Mouse (Mus musculus) MEL (cell line): ENCODE results near the gene Gm28053. TPM values are rescaled to one million over a fixed set of nuclear protein-coding genes. Genes with fewer than 3 reads are reported as not detected.

Source experiments
- DNase-seq: peaks from one replicate; pipeline ENCODE4 v3.0.0; 2011; ENCODE audit warnings: low read depth, low spot score
- H3K27ac ChIP-seq: 2 replicates; pipeline ENCODE4 v1.5.1; 2012; ENCODE audit warnings: low read depth, mild to moderate bottlenecking, control low read depth, low read length, moderate library complexity; ENCODE audit not compliant: control insufficient read depth
- H3K27me3 ChIP-seq, 2 experiments: fragments of 150-350 bp in 1 of 2; sonication (generic) in 1 of 2; 2 replicates each; pipeline ENCODE4 v1.6.1; 2012; ENCODE audit warnings: low read length in 2 of 2, mild to moderate bottlenecking in 2 of 2, improper control_type of control experiment in 1 of 2, moderate library complexity in 1 of 2; ENCODE audit not compliant: insufficient read depth in 2 of 2, control insufficient read depth in 1 of 2
- H3K36me3 ChIP-seq, 2 experiments: 2 replicates each; pipeline ENCODE4 v1.6.1; 2012 to 2014; ENCODE audit warnings: low read length in 2 of 2, improper control_type of control experiment in 1 of 2, inconsistent platforms in 1 of 2, mild to moderate bottlenecking in 1 of 2; ENCODE audit not compliant: insufficient read depth in 2 of 2, control insufficient read depth in 1 of 2
- H3K4me1 ChIP-seq, 2 experiments: fragments of 150-350 bp in 1 of 2; sonication (generic) in 1 of 2; 2 replicates each; pipeline ENCODE4 v1.6.1; 2012; ENCODE audit warnings: low read length in 2 of 2, improper control_type of control experiment in 1 of 2, mild to moderate bottlenecking in 1 of 2; ENCODE audit not compliant: insufficient read depth in 2 of 2, control insufficient read depth in 1 of 2
- H3K4me3 ChIP-seq, 2 experiments: fragments of 150-350 bp in 1 of 2; sonication (generic) in 1 of 2; 2 replicates each; pipeline ENCODE4 v1.5.1; 2012; ENCODE audit warnings: low read depth in 2 of 2, low read length in 2 of 2, mild to moderate bottlenecking in 2 of 2, moderate library complexity in 2 of 2, control low read depth in 1 of 2, improper control_type of control experiment in 1 of 2; ENCODE audit not compliant: control insufficient read depth in 1 of 2, insufficient read depth in 1 of 2
- H3K79me2 ChIP-seq: 2 replicates; pipeline ENCODE4 v1.6.1; 2012; ENCODE audit warnings: mild to moderate bottlenecking, low read length, moderate library complexity; ENCODE audit not compliant: control insufficient read depth, poor library complexity, insufficient read depth
- H3K9ac ChIP-seq: 2 replicates; pipeline ENCODE4 v1.6.1; 2012; ENCODE audit warnings: low read depth, mild to moderate bottlenecking, control low read depth, low read length, moderate library complexity; ENCODE audit not compliant: control insufficient read depth, poor library complexity, severe bottlenecking
- H3K9me3 ChIP-seq: fragments of 150-350 bp; sonication (generic); replicated peaks from 2 replicates; pipeline ENCODE4 v1.6.1; 2012; ENCODE audit warnings: mild to moderate bottlenecking, low read length, improper control_type of control experiment, moderate library complexity; ENCODE audit not compliant: insufficient read depth
- CHD2 ChIP-seq: IDR thresholded peaks from 2 replicates; pipeline ENCODE4 v1.6.1; 2011; ENCODE audit warnings: low read length, improper control_type of control experiment
- E2F4 ChIP-seq: IDR thresholded peaks from 2 replicates; pipeline ENCODE4 v1.6.1; 2011; ENCODE audit warnings: low read depth, low read length, improper control_type of control experiment, borderline replicate concordance
- ELF1 ChIP-seq: IDR thresholded peaks from 2 replicates; pipeline ENCODE4 v1.6.1; 2014; ENCODE audit warnings: low read depth, mild to moderate bottlenecking, inconsistent platforms, low read length, improper control_type of control experiment, moderate library complexity
- GATA1 ChIP-seq: IDR thresholded peaks from 2 replicates; pipeline ENCODE4 v1.6.1; 2011; ENCODE audit warnings: low read depth, low read length, improper control_type of control experiment
- KAT2A ChIP-seq: conservative IDR thresholded peaks from 2 replicates; pipeline ENCODE4 v1.6.1; 2012; ENCODE audit warnings: low read depth, low read length, improper control_type of control experiment, inconsistent platforms
- MEF2A ChIP-seq: IDR thresholded peaks from 2 replicates; pipeline ENCODE4 v1.6.1; 2014; ENCODE audit warnings: low read depth, mild to moderate bottlenecking, inconsistent platforms, low read length, improper control_type of control experiment; ENCODE audit not compliant: poor library complexity, insufficient replicate concordance, severe bottlenecking; ENCODE audit errors: extremely low read depth
- MXI1 ChIP-seq: IDR thresholded peaks from 2 replicates; pipeline ENCODE4 v1.6.1; 2011; ENCODE audit warnings: mild to moderate bottlenecking, low read depth, low read length, improper control_type of control experiment
- MYB ChIP-seq: IDR thresholded peaks from 2 replicates; pipeline ENCODE4 v1.6.1; 2011; ENCODE audit warnings: mild to moderate bottlenecking, low read depth, low read length, improper control_type of control experiment
- NELFE ChIP-seq: IDR thresholded peaks from 2 replicates; pipeline ENCODE4 v1.6.1; 2011; ENCODE audit warnings: low read depth, low read length, improper control_type of control experiment
- SMC3 ChIP-seq: IDR thresholded peaks from 2 replicates; pipeline ENCODE4 v1.6.1; 2011; ENCODE audit warnings: low read depth, low read length, improper control_type of control experiment
- TBP ChIP-seq: IDR thresholded peaks from 2 replicates; pipeline ENCODE4 v1.8.0; 2011; ENCODE audit warnings: low read depth, low read length, improper control_type of control experiment
- TCF12 ChIP-seq: IDR thresholded peaks from 2 replicates; pipeline ENCODE4 v1.6.1; 2014; ENCODE audit warnings: low read depth, mild to moderate bottlenecking, inconsistent platforms, low read length, improper control_type of control experiment, moderate library complexity
- UBTF ChIP-seq: IDR thresholded peaks from 2 replicates; pipeline ENCODE4 v1.6.1; 2012; ENCODE audit warnings: low read depth, mild to moderate bottlenecking, inconsistent platforms, low read length, improper control_type of control experiment, moderate library complexity, borderline replicate concordance; ENCODE audit not compliant: insufficient read depth
- polyA plus RNA-seq, 2 experiments: library from polyadenylated mRNA; stranded (reverse) in 1 of 2; unstranded in 1 of 2; fragments of >175 nt in 1 of 2; fragments of >200 nt in 1 of 2; gene quantifications; 2 replicates each; pipeline versions ENCODE4 v1.2.1 to v1.2.4; 2012; ENCODE audit warnings: low replicate concordance in 2 of 2, low read depth in 1 of 2; ENCODE audit not compliant: insufficient read length in 2 of 2, insufficient read depth in 1 of 2, missing spikeins in 1 of 2
- total RNA-seq: library from RNA; depleted of rRNA; stranded (reverse); fragments of 300-350 nt; gene quantifications from 2 replicates; pipeline ENCODE4 v1.2.3, GENCODE M21; 2012

The Gm28053 gene
- total and polyA plus RNA-seq, 3 experiments, result not detected

DNA sequence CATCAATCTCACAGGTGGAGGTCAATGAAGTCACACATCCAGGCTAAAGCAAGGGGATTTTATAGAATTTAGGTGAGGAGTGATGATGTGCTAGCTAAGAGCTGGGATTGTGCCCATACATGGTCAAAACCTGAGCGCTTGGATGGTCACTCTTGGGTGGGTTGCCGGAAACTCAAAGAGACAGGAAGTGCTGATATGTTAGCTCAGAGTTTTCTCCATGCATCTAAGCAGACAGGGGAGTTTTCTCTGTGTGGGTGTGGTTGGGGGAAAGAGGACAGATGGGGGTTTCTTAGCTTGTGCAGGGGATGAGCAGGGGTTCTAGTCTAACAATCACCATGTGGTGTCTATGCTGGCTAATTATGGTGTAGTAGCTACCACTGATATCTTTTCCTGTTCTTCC lies 29.1 kb upstream of the Gm28053 start:
- Histone ChIP-seq H3K9me3 (no peaks in the 10 kb centered on the region), H3K79me2 (no peaks in the 10 kb centered on the region), H3K4me1 (no peaks in the 10 kb centered on the region), H3K4me3 (no peak overlapping the region), H3K27ac (no peak overlapping the region), H3K27me3 (peaks cover 0 to 1% of the 10 kb centered on the region in 2 experiments; a peak in 1 of 4 replicates), H3K9ac (no peak overlapping the region), H3K36me3 (no peaks in the 10 kb centered on the region)
- no peak for DNase-seq
- TF ChIP-seq SMC3 (no peak), TBP (no peak), GATA1 (no peak), NELFE (no peak), MYB (no peak), E2F4 (no peak)

- Histone ChIP-seq H3K9ac (no peak overlapping the region), H3K27me3 (peaks cover 0 to 1% of the 10 kb centered on the region in 2 experiments; a peak in 1 of 4 replicates), H3K9me3 (no peaks in the 10 kb centered on the region), H3K79me2 (no peaks in the 10 kb centered on the region), H3K36me3 (no peaks in the 10 kb centered on the region), H3K4me1 (no peaks in the 10 kb centered on the region), H3K4me3 (no peak overlapping the region), H3K27ac (no peak overlapping the region)
- DNase-seq, result no peak
- no peak for TF ChIP-seq SMC3
- TF ChIP-seq MEF2A, result no peak
- TF ChIP-seq NELFE, result no peak
- no peak for TF ChIP-seq UBTF
- no peak for TF ChIP-seq CHD2
- no peak for TF ChIP-seq KAT2A
Measured at GRCm38 (mm10) chr6:48692962-48693361, 25.4 kb upstream of the Gm28053 start.

- Histone ChIP-seq H3K9me3 (no peaks in the 10 kb centered on the region), H3K79me2 (no peaks in the 10 kb centered on the region), H3K27ac (no peak overlapping the region), H3K4me1 (no peaks in the 10 kb centered on the region), H3K27me3 (no peaks in the 10 kb centered on the region), H3K9ac (no peak overlapping the region), H3K36me3 (no peaks in the 10 kb centered on the region), H3K4me3 (no peak overlapping the region)
- DNase-seq, result no peak
- no peak for TF ChIP-seq MXI1
- no peak for TF ChIP-seq ELF1
- no peak for TF ChIP-seq GATA1
- no peak for TF ChIP-seq E2F4
- TF ChIP-seq TCF12, result no peak
Measured at GRCm38 (mm10) chr6:48696830-48697554, 21.4 kb upstream of the Gm28053 start.
